Mouse (Mus musculus) intestine, embryonic 14.5 days (tissue): ENCODE measurements around the gene Adam17. TPM values are rescaled to one million over a fixed set of nuclear protein-coding genes. Genes with fewer than 3 reads are reported as not detected.

ENCODE experiments used
- ATAC-seq: fragments of 200-750 bp; cut with Nextera tagmentation; replicated peaks from 2 replicates; pipeline ENCODE4 v1.8.0; 2017; ENCODE audit warnings: low read depth, moderate number of reproducible peaks, moderate TSS enrichment, moderate library complexity; ENCODE audit not compliant: low FRiP score, low TSS enrichment
- DNase-seq: peaks from one replicate; pipeline ENCODE4 v3.0.0-alpha.2; 2018; ENCODE audit warnings: low spot score
- H3K27ac ChIP-seq: fragments of 300-500 bp; sonication (generic); 2 replicates; pipeline ENCODE4 v1.5.1; 2014; ENCODE audit warnings: low read depth, mild to moderate bottlenecking, control low read depth
- H3K27me3 ChIP-seq: fragments of 300-500 bp; sonication (generic); replicated peaks from 2 replicates; pipeline ENCODE4 v1.6.1; 2014; ENCODE audit warnings: low read length, control low read depth; ENCODE audit not compliant: control insufficient read depth, insufficient read depth
- H3K36me3 ChIP-seq: fragments of 300-500 bp; sonication (generic); 2 replicates; pipeline ENCODE4 v1.6.1; 2014; ENCODE audit warnings: low read length, control low read depth; ENCODE audit not compliant: control insufficient read depth, insufficient read depth
- H3K4me1 ChIP-seq: fragments of 300-500 bp; sonication (generic); replicated peaks from 2 replicates; pipeline ENCODE4 v1.6.1; 2014; ENCODE audit warnings: low read length, control low read depth, mixed read lengths; ENCODE audit not compliant: control insufficient read depth, insufficient read depth
- H3K4me2 ChIP-seq: fragments of 300-500 bp; sonication (generic); 2 replicates; pipeline ENCODE4 v1.6.1; 2014; ENCODE audit warnings: low read length
- H3K4me3 ChIP-seq: fragments of 300-500 bp; sonication (generic); 2 replicates; pipeline ENCODE4 v1.5.1; 2014; ENCODE audit warnings: low read depth, low read length, control low read depth, mixed read lengths
- H3K9ac ChIP-seq: fragments of 300-500 bp; sonication (generic); 2 replicates; pipeline ENCODE4 v1.6.1; 2014; ENCODE audit warnings: mild to moderate bottlenecking, low read length
- H3K9me3 ChIP-seq: fragments of 300-500 bp; sonication (generic); 2 replicates; pipeline ENCODE4 v1.6.1; 2016; ENCODE audit warnings: low read length, control low read depth; ENCODE audit not compliant: control insufficient read depth
- WGBS: fragments of 180-500 bp; shearing (Covaris S2); extraction: QIAGEN DNeasy Blood & Tissue Kit; methylation state at CpG from one replicate; pipeline ENCODE4 v1.1.7; 2014; 5-methylcytosine and 5-hydroxymethylcytosine counted together
- polyA plus RNA-seq: library from polyadenylated mRNA; unstranded; fragments of >200 nt; fragmentation: Nextera tagmentation; extraction: Ambion mirVana; gene quantifications from 2 replicates; pipeline ENCODE4 v1.2.1, GENCODE M21; 2014

Gene Adam17
- polyA plus RNA-seq, 1 experiment from 2014 or later = 33.3 TPM

DNA sequence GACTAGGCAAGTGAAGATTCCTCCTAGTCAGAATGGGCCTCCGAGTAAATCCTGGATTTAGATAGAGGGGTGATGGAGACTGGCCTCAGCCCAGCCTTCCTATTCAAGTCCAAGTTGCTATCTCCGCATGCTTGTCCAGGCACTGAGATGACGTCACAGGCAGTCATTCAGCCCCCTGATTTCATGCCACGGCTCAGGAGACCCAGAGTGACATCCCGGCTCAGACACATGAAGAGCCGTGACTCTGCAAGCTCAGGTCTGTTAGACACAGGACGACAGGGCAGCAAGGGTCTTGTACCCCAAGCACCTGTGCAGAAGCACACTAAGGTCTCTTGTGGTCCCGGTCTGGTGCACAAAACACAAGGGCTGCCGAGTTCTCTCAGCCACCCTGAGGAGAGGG is 50.6 kb downstream of the Adam17 start:
- DNase-seq = no peak
- no peak for ATAC-seq
- Histone ChIP-seq H3K9ac (no peak overlapping the region), H3K4me1 (no peaks in the 10 kb centered on the region), H3K4me2 (no peak overlapping the region), H3K36me3 (peaks cover 65% of the 10 kb centered on the region), H3K9me3 (no peaks in the 10 kb centered on the region), H3K4me3 (no peak overlapping the region), H3K27me3 (no peaks in the 10 kb centered on the region), H3K27ac (no peak overlapping the region)
- 85% methylated on average over 9 of the region's 9 CpGs for WGBS

DNA sequence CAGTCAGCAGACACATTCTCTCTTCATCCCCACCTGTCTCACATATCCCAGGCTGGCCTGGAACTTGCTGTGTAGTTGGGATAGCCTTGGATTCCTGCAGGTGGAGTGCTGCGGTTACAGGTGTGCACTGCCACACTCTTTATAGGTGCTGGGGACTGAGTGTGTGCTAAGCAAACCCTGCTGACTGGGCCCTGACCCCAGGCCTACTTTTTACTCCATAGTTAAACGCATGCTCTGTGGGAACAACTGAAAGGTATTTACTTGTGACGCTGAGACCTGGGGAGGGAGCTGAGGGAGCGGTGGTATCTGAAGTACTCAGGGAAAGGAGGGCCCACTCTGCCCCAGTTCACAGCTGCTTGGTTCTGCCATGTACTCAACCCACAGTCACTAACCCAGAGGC is 51.1 kb downstream of the Adam17 start:
- Histone ChIP-seq H3K9ac (no peak overlapping the region), H3K9me3 (no peaks in the 10 kb centered on the region), H3K36me3 (peaks cover 59% of the 10 kb centered on the region), H3K4me2 (no peak overlapping the region), H3K27ac (no peak overlapping the region), H3K4me1 (0 out of 2 replicates have a peak, but pooled peaks cover under 1% of the 10 kb centered on the region), H3K4me3 (no peak overlapping the region), H3K27me3 (no peaks in the 10 kb centered on the region)
- WGBS = 80% methylated on average over 4 of the region's 4 CpGs
- no peak for ATAC-seq
- DNase-seq = no peak

DNA sequence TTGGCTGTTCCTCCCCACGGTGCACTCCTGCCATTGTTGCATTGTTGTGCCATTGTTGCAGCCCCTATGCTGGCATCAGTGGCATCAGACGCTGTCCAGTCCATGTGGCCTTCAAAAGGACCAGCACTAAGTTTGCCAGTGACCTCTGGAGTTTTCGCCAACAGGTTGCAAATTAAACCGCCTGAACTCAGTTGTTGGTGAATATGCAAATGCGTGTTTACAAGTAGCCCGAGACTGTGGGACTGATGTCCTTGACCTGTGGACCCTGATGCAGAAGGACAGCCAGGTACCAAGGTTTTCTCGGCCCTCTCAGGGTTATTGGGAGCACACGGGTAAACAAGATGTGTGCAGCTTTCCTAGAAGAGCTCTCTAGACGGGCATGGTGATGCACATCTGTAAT is 52.3 kb downstream of the Adam17 start:
- H3K9me3 ChIP-seq = no peaks in the 10 kb centered on the region
- H3K36me3 ChIP-seq = peaks cover 52% of the 10 kb centered on the region
- DNase-seq (no peak), ATAC-seq (no peak)
- H3K9ac ChIP-seq = no peak overlapping the region
- H3K27me3 ChIP-seq = no peaks in the 10 kb centered on the region
- no peak overlapping the region for H3K4me3 ChIP-seq
- WGBS = 80% methylated on average over 9 of the region's 9 CpGs
- no peak overlapping the region for H3K27ac ChIP-seq
- H3K4me2 ChIP-seq = no peak overlapping the region
- peaks cover 3% of the 10 kb centered on the region; the same call in 1 of the 2 replicates for H3K4me1 ChIP-seq

DNA sequence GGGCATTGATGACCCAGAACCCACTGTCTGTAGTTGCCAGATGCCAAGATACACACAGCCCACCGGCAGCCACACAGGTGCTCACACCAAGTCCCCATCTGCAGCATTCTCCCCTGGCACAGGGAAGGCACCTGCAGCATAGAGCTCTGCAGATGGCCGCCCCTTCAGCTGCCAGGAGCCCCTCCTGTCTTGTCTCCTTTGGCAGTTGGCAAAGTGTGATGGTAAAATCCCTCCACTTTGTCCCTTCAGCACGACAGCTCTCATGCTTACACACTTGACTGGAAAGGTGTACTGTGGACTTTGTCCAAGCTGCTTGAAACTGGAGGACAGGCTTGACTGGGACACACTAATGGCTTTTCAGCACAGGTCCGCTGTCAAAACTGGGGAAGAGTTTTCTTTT is 53.1 kb downstream of the Adam17 start:
- H3K36me3 ChIP-seq = peaks cover 45% of the 10 kb centered on the region
- no peak overlapping the region for H3K9ac ChIP-seq
- no peak overlapping the region for H3K27ac ChIP-seq
- DNase-seq (no peak), ATAC-seq (no peak)
- WGBS = 79% methylated on average over 4 of the region's 4 CpGs
- no peak overlapping the region for H3K4me3 ChIP-seq
- H3K4me1 ChIP-seq = peaks cover 3% of the 10 kb centered on the region; the same call in 1 of the 2 replicates
- no peaks in the 10 kb centered on the region for H3K27me3 ChIP-seq
- no peak overlapping the region for H3K4me2 ChIP-seq
- H3K9me3 ChIP-seq = no peaks in the 10 kb centered on the region

DNA sequence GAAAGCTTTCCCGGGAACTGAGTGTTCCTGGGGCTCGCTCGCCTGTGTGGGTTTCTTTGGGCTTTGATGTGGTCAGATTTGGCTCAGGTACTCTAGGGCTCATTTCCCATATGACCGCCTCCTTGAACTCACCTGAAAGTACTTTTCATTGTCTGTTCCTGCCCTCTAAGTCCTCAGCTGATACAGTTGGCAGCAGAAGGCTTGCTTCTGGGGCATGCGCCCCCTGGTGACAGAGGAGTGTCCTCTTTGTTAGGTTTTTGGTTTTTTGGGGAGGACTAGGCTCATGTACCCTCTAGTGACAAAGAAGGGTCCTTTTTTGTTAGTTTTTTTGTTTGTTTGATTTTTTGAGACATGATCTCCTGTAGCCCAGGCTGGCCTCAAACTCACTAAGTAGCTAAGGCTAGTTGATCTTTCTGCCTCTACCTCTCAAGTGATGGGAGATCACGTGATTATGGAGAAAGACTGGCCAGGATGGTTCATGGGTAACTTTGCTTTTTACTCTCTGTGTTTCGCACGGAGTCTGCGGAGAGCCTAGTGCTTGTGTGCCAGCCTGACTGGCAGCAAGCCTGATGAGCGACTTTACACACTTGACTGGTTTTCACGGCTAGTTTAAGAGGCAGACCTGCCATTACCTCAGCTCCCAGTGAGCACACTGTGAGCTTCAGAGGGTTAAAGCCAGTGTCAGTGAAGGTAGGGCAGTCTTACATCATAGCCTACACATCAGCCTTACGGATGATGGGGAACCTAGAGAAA is 55.1 kb downstream of the Adam17 start:
- H3K9ac ChIP-seq = no peak overlapping the region
- peaks cover 47% of the 10 kb centered on the region for H3K36me3 ChIP-seq
- 82% methylated on average over 12 of the region's 12 CpGs for WGBS
- H3K9me3 ChIP-seq = no peaks in the 10 kb centered on the region
- DNase-seq (peak; percentile 75), ATAC-seq (no peak)
- H3K4me1 ChIP-seq = peaks cover 3% of the 10 kb centered on the region; the same call in 1 of the 2 replicates
- no peak overlapping the region for H3K27ac ChIP-seq
- no peaks in the 10 kb centered on the region for H3K27me3 ChIP-seq
- no peak overlapping the region for H3K4me3 ChIP-seq
- H3K4me2 ChIP-seq = no peak overlapping the region

DNA sequence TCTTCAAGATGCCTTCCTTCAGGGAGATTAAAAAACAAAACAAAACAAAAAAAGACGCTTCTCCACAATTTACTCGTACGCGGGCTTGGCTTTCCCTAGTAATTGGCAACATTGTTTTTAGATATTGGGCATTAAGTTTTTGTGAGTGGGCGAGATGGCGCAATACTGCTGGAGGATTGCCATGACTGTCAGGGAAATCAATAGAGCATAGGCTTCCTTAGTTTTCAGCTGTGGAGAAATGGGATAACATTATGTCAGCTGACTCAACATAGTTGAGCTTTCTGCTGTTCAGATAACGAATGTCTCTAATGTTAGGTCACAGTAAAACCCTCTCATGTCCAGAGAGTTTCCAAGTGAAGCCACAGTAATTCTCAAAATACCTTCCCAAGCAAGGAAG is 56.6 kb downstream of the Adam17 start:
- peaks cover 49% of the 10 kb centered on the region for H3K36me3 ChIP-seq
- DNase-seq (no peak), ATAC-seq (no peak)
- H3K4me2 ChIP-seq = peak overlapping the region; percentile 44
- H3K4me1 ChIP-seq = peaks cover 3% of the 10 kb centered on the region; the same call in 1 of the 2 replicates
- WGBS = 31% methylated on average over 7 of the region's 7 CpGs
- peak overlapping the region; percentile 88 for H3K4me3 ChIP-seq
- no peak overlapping the region for H3K27ac ChIP-seq
- no peaks in the 10 kb centered on the region for H3K9me3 ChIP-seq
- H3K27me3 ChIP-seq = no peaks in the 10 kb centered on the region
- peak overlapping the region; percentile 68 for H3K9ac ChIP-seq

DNA sequence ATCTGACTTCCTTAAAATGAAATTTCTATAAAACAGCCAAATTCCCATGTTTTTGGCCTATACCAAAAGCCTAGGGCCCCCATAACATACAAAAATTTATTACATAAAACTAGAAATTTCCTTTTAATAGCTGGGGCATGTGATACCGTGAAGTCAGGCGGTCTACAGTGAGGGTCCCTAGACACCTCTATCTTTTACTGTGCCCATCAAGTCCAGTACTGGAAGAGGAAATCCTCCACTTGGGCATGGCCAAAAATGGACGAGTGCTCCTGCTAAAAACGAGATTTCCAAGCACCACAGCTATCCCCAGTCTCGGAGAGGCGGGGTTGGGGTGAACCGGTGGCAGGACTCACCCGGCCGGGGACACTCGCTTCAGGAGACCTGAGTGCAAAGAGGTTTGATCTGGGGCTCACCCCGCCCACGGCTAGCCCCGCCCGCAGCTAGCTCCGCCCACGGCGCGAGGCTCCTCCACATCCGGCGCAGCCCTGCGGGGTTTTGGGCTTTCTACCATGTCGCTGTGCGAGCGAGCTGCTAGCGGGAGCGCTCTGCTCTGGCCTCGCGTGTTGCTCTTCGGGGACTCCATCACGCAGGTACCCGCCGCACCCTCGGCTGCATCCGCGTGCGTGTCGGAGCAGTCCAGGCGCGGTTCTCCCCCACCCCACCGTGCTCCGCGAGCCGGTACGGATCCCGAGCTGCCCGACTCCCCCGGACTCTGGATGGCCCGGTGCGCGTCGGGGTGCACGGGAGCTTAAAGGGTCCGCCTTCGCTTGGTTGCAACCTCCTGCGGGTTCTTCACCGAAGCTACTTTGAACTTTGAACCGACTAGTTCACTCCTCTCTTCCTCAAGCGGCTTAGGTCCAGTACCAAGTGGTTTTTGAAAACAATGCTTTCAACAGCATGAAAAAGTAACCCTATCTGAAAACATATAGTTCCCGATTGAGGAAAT is 57.2 kb downstream of the Adam17 start, which contains the start of gene Iah1:
Gene Iah1, plus strand, starts transcription at position 467 of the 946 bp plus-strand sequence.
- H3K4me1 ChIP-seq = peaks cover 3% of the 10 kb centered on the region; the same call in 1 of the 2 replicates
- peak; percentile 92 for ATAC-seq
- H3K27me3 ChIP-seq = no peaks in the 10 kb centered on the region
- 2% methylated on average over 59 of the region's 59 CpGs for WGBS
- peak within 1 kb of the TSS; percentile 44 for H3K4me2 ChIP-seq
- peak within 1 kb of the TSS; percentile 60; the same call in 1 of the 2 replicates for H3K27ac ChIP-seq
- no peaks in the 10 kb centered on the region for H3K9me3 ChIP-seq
- peaks cover 51% of the 10 kb centered on the region for H3K36me3 ChIP-seq
- peak; percentile 92 for DNase-seq
- H3K9ac ChIP-seq = peak within 1 kb of the TSS; percentile 68
- H3K4me3 ChIP-seq = peak within 1 kb of the TSS; percentile 88

DNA sequence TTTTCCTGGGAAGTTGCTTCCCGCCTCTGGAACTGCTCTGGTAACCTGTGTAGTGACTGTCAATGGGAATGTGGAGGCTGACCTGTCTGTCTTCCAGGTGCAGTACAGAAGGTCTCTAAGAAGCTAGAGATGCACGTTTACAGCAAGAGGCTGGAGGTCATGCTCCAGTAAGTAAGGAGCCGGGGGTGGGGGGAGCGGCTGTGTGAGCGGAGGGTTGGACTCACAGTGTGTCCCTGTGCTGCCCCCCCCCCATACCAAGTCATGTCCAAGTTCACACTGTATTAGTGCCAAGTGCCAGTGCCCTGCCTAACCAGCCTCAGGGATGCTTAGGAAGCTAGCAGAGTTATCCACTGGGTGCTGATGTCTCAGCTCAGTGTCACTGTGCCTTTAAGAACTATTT is 61.2 kb downstream of the Adam17 start:
- no peak overlapping the region for H3K27ac ChIP-seq
- H3K9ac ChIP-seq = no peak overlapping the region
- DNase-seq (no peak), ATAC-seq (no peak)
- H3K4me3 ChIP-seq = no peak overlapping the region
- no peaks in the 10 kb centered on the region for H3K9me3 ChIP-seq
- peaks cover 2% of the 10 kb centered on the region; the same call in 1 of the 2 replicates for H3K4me1 ChIP-seq
- H3K36me3 ChIP-seq = peaks cover 78% of the 10 kb centered on the region
- no peaks in the 10 kb centered on the region for H3K27me3 ChIP-seq
- 91% methylated on average over 5 of the region's 5 CpGs for WGBS
- no peak overlapping the region for H3K4me2 ChIP-seq
